Mouse (Mus musculus) frontal cortex, postnatal 36 days (tissue): ENCODE data around the gene Epop.

Experiments used
- DNase-seq, 2 experiments: peaks; one replicate each; pipeline ENCODE4 v3.0.0; 2022; ENCODE audit warnings: low spot score in 2 of 2

Gene Epop

DNA sequence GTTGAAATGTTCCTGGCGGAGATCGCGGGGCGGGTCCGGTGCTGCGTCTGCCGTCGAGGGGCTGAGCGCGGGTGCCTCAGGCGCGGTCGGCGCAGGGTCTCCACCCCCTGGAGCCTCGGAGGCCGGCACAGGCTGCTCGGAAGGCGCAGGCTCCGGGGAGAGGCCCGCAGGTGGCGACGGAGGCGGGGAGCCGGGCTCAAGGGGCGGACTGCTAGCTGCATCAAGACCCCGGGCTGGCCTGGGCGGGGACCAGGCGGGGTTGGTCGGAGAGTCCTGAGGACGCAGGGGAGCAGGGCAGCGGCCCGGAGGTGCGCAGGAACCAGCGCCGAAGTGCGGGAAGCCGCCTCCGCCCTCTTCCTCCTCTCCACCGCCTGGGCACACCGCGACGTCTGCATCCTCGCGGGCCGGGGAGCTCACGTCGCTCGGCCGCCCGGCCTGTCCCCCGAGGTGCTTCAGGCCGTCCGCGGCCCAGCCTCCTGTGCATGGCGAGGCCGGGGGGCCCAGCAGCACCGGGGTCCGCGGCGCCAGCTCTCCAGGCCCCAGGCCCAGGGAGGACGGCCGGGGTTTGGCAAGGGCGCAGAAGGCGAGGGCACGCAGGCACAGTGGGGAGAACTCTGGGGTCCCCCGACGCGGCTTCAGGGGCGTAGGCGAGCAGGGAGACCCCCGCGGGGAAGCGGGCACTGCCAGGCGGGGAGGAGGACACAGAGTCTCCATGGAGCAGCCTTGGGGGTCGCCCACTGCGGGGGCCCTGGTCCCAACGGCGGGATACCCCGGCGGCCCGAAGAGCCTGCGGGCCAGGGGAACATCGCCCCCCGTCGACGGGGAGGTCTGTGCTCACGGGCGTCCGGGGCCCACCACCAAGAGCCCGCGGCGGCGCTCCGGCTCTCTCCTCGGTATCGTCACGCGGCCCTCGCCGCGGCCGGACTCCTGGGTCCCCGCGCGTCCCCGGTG is 659 bp downstream of the Epop start:
- peak in 1 of 2 experiments; percentile 24 for DNase-seq

DNA sequence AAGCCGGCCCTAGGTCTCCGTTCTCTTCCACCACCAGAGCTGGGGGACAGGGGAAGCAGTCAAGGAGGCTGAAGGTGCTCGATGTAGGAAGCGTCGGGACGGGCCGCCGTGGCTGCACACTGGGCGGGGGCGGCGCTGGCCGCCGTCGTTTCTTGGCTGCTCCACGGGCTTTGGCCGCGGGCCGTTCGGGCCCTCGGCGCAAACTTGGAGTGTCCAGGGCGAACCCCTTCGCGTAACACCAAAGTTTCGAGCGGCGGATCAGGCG is 1.3 kb downstream of the Epop start:
- no peak for DNase-seq

DNA sequence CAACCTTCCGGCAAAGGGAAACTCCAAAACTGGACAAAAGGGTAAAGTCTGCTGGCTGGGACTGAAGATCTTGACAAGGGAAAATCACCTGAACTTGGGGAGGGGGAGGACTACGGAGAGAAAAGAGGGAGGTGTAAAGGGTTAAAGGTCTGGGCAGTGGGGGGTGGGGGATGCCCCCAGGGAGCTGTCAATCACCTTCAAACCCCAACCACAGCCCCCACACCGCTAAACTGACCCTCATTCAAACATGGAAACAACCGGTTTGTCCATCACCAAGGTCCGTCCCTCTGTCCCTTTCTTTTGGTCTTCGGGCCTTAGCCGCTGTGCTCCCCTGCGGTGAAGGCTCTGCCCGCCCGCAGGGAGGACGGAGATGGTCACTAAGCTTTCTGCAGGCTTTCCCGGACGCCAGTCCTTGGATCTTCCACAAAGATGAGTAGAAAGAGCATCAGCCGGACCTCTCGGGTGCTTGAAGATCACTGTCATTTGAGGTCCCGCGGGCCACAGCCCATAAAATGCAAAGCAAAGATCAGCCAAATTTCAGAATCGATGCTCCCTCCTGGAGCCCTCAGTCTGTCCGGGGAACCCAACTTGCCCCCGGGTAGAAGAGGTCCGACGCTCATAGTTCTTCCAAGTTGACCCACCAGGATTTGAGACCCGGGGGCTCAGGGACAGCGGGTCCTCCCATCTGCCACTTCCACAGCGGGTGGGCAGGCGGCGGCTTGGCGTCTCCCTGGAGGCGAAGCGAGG is 1.8 kb downstream of the Epop start:
- no peak for DNase-seq

DNA sequence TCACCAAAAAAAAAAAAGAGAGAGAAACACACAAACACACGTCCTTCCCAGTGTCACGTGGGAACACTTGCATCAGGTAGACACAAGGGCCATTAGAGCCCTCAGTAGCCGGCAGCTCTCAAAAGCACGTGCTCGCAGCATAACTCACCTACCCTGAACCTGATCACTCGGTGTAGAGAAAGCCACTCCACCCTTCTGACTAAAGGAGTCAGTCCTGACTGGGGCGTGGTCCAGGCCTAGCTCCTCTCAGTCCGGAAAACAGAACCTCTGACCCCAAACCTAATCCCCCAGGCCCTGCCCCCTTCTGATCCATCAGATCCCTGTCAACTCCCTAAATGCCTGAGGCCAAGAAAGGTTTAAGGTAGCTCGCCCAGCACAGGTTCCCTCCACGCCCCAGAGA is 2.7 kb downstream of the Epop start:
- no peak for DNase-seq

DNA sequence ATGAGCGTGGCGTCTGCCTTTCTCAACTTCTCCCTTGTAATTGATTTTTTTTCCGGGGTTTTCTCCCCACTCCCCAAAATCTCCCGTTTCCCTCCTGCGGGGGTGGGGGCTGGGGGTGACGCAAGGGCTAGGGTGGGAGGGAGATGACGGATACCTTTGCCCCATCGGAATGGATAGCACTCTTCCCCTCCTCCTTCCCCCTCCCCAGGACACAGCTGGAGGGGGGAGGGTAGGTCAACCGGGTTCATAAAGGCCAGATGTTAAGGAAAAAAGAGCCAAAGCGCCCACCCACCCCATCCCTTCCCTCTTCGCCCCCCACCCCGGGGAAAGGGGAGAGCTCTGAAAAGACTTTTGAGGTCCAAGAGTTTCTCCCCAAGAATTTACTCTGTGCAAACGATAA is 3.1 kb downstream of the Epop start:
- no peak for DNase-seq

DNA sequence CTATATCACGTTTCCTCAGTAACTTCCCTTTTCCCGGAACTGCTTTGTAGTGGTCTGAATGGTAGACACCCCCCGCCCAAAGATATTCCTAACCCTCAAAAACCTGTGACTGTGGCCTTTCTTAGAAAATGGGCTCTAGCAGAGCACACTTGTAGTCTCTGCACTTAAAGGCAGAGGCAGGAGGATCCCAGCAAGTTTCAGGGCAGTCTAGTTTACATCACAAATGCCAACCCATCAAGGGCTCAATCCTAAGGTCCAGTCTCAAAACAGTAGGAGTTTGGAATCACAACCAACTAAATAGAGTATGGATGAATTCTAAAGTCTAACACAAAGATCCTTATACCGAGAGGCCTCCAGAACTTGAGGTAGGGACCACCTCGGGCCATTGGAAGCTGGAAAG is 4.0 kb downstream of the Epop start:
- DNase-seq = no peak

DNA sequence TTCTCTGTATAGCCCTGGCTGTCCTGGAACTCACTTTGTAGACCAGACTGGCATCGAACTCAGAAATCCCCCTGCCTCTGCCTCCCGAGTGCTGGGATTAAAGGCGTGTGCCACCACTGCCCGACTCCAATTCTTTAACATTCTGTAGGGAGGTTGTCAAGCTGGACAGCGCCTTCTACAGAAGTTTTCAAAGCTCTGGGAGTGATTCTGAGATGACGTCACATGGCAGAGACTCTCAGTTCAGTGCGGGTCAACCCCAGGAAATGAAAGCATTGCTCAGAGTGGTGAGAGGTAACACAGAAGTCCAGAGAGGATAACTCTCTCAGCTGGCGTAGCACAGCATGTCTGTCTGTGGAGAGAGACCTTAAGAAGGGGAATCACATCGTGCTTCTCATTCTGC is 6.3 kb downstream of the Epop start:
- no peak for DNase-seq

DNA sequence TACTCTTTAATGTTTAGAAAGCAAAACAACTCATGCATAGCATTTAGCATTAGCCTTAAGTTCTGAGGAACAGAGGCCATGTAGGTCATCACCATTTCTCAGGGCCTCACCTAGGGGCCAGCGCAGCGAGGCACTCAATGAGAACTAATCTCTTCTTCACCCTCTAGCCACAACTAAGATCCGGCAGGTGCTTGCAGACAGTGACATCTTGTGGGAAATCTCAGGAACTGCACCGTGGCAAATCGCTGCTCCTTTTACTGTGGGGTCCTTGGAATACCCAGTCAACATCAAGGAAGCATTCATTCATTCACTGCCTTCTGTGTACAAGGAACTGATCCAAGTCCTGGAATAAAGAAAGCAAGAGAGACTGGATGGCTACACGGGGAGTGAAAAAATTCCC is 7.1 kb downstream of the Epop start:
- DNase-seq = peak; percentile 73 to 81

DNA sequence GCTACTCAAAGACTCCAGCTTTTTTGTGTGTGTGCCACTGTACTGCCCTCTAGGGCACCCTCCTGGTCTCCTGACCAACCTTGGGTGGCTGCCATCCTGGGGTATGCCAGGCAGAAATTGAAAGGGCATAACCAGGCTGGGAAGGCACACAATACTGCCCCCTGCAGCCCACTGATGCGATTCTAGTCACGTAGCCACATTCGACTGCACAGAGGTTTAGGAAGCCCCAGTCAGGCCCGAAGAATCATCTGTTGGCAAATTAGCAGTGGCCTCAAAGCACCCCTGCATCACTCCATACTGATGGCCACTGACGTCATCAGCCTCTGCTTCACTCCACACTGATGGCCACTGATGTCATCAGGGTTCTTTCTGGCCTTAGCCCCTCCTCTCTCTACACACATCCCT is 10.1 kb downstream of the Epop start:
- peak; percentile 74 to 82 for DNase-seq

DNA sequence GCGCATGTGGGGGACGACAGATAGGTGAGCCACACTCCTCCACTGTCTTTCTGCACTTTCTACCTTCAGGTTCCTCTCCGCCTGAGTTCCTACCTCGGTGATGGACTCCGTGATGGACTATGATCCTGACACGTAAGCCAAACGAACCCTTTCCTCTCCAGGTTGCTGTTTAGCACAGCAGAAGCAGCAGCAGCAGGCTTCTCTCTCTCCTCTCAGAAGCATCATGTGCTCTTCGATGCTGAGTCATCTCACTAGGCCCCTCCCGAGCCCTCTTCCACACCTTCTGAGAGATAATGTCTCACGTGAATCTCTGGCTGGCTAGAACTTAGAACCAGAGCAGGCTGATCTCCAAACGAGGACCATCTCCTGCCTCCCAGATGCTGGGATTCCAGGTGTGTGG is 11.1 kb downstream of the Epop start:
- no peak for DNase-seq

DNA sequence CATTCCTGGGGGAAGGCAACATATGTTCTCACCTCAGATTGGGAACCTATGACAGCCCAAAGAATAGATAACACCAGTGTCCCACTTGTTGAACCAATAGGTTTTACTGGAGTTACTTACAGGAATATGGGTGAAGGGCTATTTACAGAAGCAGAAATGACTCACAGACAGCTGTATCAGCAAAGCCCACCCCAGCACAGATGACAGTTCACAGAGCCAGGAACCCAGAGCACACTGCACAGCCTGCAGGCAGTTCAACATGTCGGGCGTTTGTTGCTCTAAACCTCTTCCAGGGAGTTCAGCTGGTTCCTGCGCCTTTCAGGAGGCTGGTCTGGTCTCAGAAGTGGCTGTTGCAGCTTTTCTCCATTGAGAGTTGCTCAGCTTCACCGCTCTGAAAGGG is 14.2 kb downstream of the Epop start:
- no peak for DNase-seq

DNA sequence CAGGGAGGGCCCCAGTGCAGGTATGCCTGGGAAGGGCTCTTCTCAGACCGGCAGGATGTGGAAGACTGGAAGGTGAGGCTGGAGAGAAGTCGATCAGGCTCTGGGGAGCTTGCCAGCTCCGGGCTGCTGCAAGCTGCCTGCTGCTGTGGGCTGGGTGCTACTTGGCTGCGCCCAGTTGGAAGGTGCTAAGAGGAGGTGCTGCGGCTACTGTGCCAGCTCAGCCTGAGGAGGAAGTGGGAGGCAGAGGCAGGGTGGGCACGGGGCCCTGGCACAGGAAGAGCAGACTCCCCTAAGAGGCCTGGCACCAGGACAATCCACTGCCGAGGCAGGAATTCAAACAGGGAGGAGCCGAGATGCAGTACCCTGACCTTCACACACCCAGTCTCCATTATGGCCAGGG is 18.4 kb downstream of the Epop start:
- peak; percentile 83 to 92 for DNase-seq

DNA sequence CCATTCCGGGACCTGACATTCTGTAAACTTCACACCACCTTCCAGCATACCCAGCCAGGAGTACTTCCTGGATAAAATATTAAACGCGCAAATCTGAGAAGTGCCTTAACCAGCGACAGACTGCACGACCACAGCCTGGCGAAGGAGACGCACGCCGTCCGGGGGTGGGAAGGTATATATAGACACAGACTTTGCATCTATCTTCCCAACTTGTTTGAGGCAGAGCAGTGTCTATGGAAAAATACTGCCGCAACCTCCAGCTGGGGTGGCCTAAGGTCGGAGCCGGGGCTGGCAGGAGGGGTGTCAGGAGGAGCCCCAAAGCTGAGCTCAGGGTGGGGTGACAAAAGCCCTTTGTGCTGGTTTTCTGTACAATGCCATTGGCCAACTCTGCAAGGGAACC is 19.8 kb downstream of the Epop start:
- peak; percentile 76 to 91 for DNase-seq

DNA sequence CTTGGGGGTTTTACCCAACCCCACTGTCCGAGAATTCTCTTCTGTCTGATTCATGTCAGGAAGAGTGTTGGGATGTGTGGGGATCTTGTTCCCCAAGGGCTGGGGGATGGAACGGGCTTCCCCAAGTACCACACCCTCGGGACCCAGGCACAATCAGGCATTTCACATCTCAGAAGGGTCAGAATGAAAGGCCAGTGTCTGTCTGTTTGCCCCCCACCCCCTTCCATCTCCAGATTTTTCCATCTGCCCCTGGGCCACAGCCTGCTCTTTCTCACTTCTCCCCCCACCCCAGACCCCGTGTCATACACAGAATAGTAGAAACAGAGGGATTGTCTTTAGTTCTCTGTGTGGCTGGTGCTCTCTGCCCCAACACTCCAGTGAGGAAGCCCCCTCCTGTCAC is 20.6 kb downstream of the Epop start:
- no peak for DNase-seq

DNA sequence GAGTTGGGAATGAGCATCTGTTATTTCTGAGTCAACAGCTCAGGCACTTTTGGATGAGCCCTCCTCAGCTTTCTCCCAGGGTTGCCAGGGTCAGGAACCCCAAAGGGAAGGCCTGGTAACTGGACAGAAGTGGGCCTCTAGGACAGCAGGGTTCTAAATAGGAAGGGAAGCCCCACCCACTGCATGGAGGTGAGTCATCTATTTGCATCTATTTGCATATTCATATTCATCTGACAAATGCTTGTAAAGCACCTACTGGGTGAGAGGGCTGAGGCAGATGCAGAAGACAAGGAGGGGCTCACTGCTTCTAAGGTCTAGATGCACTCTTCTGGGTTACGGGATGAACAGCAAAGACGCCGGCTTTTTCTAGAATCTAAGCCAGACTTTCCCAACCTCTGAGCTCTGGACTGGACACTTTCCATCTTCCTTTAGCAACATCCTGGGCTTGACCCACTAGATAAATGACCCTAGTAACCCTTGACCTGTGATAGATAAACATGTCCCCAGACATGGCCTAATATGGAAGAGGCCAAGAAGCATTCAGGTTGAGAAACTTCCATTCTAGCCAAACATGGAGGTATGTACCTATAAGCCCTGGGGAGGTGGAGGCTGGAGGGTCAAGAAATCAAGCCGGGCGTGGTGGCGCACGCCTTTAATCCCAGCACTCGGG is 22.3 kb downstream of the Epop start:
- no peak for DNase-seq

DNA sequence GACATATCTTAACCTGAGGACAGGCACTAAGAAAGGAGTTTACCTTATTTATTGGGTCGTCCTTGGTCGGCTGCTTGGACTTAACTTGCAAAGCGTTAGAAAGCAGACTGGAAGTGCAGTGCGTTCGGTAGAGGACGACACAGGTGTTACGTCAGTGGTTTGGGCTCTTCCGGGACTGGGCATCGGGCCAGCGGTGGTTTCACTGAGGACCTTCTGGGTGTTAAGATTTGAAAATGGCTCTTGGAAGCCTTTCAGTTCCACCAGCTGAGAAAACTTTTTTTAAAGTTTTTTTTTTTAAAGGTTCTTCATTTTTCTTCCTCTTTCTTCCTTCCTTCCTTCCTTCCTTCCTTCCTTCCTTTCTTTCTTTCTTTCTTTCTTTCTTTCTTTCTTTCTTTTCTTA is 25.6 kb downstream of the Epop start:
- no peak for DNase-seq

DNA sequence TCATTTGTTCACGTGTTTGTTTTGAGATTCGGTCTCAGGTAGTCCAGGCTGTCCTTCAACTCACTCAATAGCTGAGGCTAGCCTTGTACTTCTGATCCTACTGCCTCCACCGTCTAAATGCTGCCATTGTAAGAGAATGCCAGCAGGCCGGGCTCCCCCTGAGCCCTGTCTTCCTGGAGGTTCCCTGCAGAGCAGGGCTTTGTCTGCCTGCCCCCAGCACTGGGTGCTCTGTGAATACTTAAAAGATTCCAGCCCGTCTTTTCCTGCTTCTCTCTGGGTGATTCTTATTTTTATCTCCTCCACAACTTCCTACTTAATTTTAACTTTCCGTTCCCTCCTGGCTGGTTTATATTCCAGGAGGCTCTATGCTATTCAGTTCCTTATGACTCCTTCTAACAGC is 27.3 kb downstream of the Epop start:
- no peak for DNase-seq

DNA sequence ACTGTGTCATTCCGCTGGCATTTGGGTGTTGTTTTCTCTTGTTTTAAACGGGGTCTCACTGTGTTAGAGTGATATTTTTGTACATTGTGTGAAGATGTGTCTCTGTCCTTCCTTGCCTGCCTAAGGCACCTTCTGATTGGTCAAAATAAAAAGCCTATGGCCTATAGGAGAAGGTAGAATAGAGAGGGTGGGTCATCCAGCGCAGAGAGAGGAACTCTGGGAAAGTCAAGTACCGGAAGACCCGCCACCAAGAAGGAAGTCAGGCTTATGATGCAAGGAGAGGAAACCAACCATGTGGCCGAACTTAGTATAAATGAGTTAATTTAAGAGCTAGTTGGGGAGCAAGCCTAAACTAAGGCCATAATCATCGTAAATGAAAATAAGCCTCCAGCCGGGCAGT is 30.4 kb downstream of the Epop start:
- no peak for DNase-seq

DNA sequence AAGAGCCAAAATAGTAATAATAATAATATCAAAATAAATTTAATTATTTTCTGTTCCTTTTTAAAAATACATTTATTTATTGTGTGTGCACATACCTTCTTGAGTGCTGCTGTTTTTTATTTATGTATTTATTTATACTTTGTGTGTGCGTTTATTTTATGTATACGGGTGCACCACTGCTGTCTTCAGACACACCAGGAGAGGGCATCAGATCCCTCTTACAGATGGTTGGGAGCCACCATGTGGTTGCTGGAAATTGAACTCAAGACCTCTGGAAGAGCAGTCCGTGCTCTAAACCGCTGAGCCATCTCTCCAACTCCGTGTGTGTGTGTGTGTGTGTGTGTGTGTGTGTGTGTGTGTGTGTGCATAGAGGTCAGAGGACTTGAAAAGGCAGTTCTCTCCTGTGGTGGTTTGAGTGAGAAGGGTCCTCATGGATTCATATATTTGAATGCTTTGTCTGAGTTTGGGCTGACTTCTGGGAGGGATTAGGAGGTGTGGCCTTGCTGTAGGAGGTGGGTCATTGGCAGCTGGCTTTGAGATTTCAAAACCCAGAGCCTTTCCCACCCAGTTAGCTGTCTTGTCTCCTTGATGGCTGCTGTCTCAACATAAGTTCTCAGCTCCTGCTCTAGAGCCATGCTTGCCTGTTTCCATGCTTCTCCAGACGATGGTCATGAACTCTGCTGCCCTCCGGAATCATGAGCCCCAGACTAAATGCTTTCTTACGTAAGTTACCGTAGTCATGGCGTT is 31.4 kb downstream of the Epop start:
- no peak for DNase-seq

DNA sequence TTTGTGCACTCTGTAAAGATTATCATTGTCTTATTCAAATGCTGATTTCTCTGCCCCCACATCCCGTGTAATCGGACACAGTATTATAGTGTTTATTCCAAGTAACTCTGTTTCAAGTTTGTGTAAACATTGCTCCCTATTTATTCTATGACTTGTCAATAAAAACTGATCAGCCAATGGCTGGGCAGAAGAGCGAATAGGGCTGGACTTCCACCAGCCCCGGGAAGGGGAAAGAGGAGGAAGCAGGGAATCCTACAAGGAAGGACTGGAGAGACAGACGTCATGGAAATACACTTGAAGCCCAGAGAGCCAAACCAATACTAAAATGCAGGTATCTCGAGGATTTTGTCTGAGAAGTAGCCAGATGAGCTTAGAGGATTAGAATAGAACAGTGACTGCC is 35.4 kb downstream of the Epop start:
- DNase-seq = no peak

DNA sequence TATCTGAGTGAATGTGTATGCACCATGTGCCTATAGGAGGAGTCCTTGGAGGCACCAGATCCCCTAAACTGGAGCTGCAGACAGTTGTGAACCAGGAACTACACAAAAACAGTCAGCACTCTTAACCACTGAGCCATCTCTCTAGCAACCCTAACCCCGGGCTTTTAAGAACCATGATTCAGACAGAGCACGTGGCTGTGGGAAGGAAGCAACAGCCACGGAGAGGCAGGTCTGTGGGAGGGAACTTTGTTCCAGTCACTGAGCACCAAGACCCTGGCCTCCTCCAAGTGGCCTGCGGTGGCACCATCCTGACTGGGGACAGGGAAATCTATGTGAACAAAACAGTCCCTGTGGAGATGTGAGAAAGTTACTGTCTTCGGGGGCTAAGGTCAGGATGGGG is 37.6 kb downstream of the Epop start:
- no peak for DNase-seq
